Mouse (Mus musculus) intestine, embryonic 16.5 days (tissue): ENCODE measurements at regions not wholly inside any gene's neighbourhood (a gene's known extent, or its start where the extent isn't known, plus 50 kb on each side); places are given as distances from the start of the nearest gene placed in this dataset.
"Not testable (repeated sequence)": the region's sequence is repeated elsewhere in the genome, so short reads cannot be mapped to it uniquely, and the experiment has no call there.

Experiments used
- ATAC-seq: fragments of 200-750 bp; cut with Nextera tagmentation; 2 replicates; pipeline ENCODE4 v1.8.0; 2017; ENCODE audit warnings: moderate TSS enrichment, moderate library complexity
- H3K27ac ChIP-seq: fragments of 300-500 bp; sonication (generic); 2 replicates; pipeline ENCODE4 v1.5.1; 2014; ENCODE audit warnings: mild to moderate bottlenecking, low read length
- H3K27me3 ChIP-seq: fragments of 300-500 bp; sonication (generic); replicated peaks from 2 replicates; pipeline ENCODE4 v1.6.1; 2014; ENCODE audit warnings: low read length, control low read depth, mixed read lengths; ENCODE audit not compliant: control insufficient read depth, insufficient read depth
- H3K36me3 ChIP-seq: fragments of 300-500 bp; sonication (generic); 2 replicates; pipeline ENCODE4 v1.6.1; 2014; ENCODE audit warnings: low read length, control low read depth; ENCODE audit not compliant: control insufficient read depth, insufficient read depth
- H3K4me1 ChIP-seq: fragments of 300-500 bp; sonication (generic); 2 replicates; pipeline ENCODE4 v1.6.1; 2014; ENCODE audit warnings: low read length, control low read depth, mixed read lengths; ENCODE audit not compliant: control insufficient read depth, insufficient read depth
- H3K4me2 ChIP-seq: fragments of 300-500 bp; sonication (generic); 2 replicates; pipeline ENCODE4 v1.6.1; 2014; ENCODE audit warnings: low read depth, low read length, control low read depth
- H3K4me3 ChIP-seq: fragments of 300-500 bp; sonication (generic); 2 replicates; pipeline ENCODE4 v1.5.1; 2014; ENCODE audit warnings: mild to moderate bottlenecking, low read length
- H3K9ac ChIP-seq: fragments of 300-500 bp; sonication (generic); 2 replicates; pipeline ENCODE4 v1.6.1; 2014; ENCODE audit warnings: low read depth, low read length
- H3K9me3 ChIP-seq: fragments of 300-500 bp; sonication (generic); 2 replicates; pipeline ENCODE4 v1.6.1; 2016; ENCODE audit warnings: low read length, control low read depth; ENCODE audit not compliant: control insufficient read depth
- WGBS: fragments of 180-500 bp; shearing (Covaris S2); extraction: QIAGEN DNeasy Blood & Tissue Kit; methylation state at CpG from one replicate; pipeline ENCODE4 v1.1.7; 2014; 5-methylcytosine and 5-hydroxymethylcytosine counted together

GRCm38 (mm10) chr6:99909921-99910320 lies 183.7 kb upstream of the Prok2 start:
- 68% methylated on average over 7 of the region's 7 CpGs for WGBS
- no peak for ATAC-seq
- no peaks in the 10 kb centered on the region for H3K9me3 ChIP-seq
- no peak overlapping the region for H3K27ac ChIP-seq
- H3K4me3 ChIP-seq = no peak overlapping the region
- H3K4me2 ChIP-seq = no peak overlapping the region
- no peaks in the 10 kb centered on the region for H3K36me3 ChIP-seq
- H3K9ac ChIP-seq = no peak overlapping the region
- H3K4me1 ChIP-seq = peaks cover 4% of the 10 kb centered on the region; the same call in 1 of the 2 replicates
- no peaks in the 10 kb centered on the region for H3K27me3 ChIP-seq

GRCm38 (mm10) chr6:99909459-99909858 lies 183.3 kb upstream of the Prok2 start:
- Histone ChIP-seq H3K9me3 (no peaks in the 10 kb centered on the region), H3K4me1 (peaks cover 5% of the 10 kb centered on the region; the same call in 1 of the 2 replicates), H3K4me2 (no peak overlapping the region), H3K27ac (no peak overlapping the region), H3K4me3 (no peak overlapping the region), H3K27me3 (no peaks in the 10 kb centered on the region), H3K9ac (no peak overlapping the region), H3K36me3 (no peaks in the 10 kb centered on the region)
- no peak for ATAC-seq
- WGBS = 59% methylated on average over 7 of the region's 7 CpGs

GRCm38 (mm10) chr6:99908066-99908465 lies 181.9 kb upstream of the Prok2 start:
- no peak overlapping the region for H3K9ac ChIP-seq
- no peak overlapping the region for H3K4me2 ChIP-seq
- no peak for ATAC-seq
- H3K4me1 ChIP-seq = peaks cover 10% of the 10 kb centered on the region; the same call in 1 of the 2 replicates
- no peaks in the 10 kb centered on the region for H3K9me3 ChIP-seq
- no peaks in the 10 kb centered on the region for H3K27me3 ChIP-seq
- no peaks in the 10 kb centered on the region for H3K36me3 ChIP-seq
- no peak overlapping the region for H3K27ac ChIP-seq
- whole genome bisulfite sequencing = 92% methylated on average over 3 of the region's 3 CpGs
- H3K4me3 ChIP-seq = no peak overlapping the region

- no peaks in the 10 kb centered on the region for H3K36me3 ChIP-seq
- H3K4me2 ChIP-seq = no peak overlapping the region
- H3K9ac ChIP-seq = no peak overlapping the region
- no peaks in the 10 kb centered on the region for H3K27me3 ChIP-seq
- no peaks in the 10 kb centered on the region for H3K9me3 ChIP-seq
- 62% methylated on average over 5 of the region's 5 CpGs for WGBS
- H3K4me1 ChIP-seq = peaks cover 10% of the 10 kb centered on the region; the same call in 1 of the 2 replicates
- ATAC-seq = no peak
- H3K27ac ChIP-seq = no peak overlapping the region
- H3K4me3 ChIP-seq = no peak overlapping the region
These were observed 179.0 kb upstream of the Prok2 start for GRCm38 (mm10) chr6:99905194-99905593.

DNA sequence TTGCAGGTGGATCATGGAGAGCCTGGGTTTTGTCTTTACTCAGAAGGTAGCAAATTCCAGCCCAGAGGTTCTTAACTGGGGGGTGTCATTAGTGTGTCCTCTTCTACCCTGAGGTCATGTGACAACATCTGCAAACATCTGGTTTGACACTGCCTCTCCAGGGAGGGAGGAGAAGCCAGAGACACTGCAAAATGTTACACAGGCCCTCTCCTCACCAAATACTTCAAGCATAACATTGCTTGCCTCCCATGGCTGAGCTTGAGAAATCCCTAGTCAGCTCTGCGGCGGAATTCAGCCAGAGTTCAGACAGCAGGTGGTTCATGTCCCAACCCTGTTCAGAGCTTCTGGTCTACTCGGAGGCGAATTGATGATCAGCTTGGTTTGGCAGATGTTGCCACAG lies 178.4 kb upstream of the Prok2 start:
- 51% methylated on average over 4 of the region's 4 CpGs for WGBS
- peak; percentile 52 for ATAC-seq
- no peak overlapping the region for H3K4me3 ChIP-seq
- no peaks in the 10 kb centered on the region for H3K36me3 ChIP-seq
- H3K9me3 ChIP-seq = no peaks in the 10 kb centered on the region
- no peak overlapping the region for H3K27ac ChIP-seq
- no peak overlapping the region for H3K4me2 ChIP-seq
- H3K4me1 ChIP-seq = peaks cover 10% of the 10 kb centered on the region; the same call in 1 of the 2 replicates
- H3K9ac ChIP-seq = no peak overlapping the region
- H3K27me3 ChIP-seq = no peaks in the 10 kb centered on the region

DNA sequence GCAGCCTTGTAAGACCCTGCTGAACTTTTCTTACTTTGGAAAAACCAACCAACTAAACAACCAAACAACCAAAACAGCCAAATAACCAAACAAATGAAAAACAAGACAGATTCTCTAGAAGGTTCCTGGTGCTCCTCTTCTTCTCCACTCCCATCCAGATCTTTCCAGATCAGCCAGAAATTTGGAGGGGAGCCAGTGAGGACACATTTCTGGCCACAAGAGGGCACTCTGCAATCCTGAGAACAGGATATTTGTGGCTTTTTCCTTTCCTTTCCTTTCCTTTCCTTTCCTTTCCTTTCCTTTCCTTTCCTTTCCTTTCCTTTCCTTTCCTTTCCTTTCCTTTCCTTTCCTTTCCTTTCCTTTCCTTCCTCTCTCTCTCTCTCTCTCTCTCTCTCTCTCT lies 177.9 kb upstream of the Prok2 start:
- not testable (repeated sequence) for H3K4me3 ChIP-seq, H3K9me3 ChIP-seq, H3K27me3 ChIP-seq, ATAC-seq, H3K4me2 ChIP-seq, H3K27ac ChIP-seq, H3K36me3 ChIP-seq, H3K9ac ChIP-seq
- peaks cover 10% of the 10 kb centered on the region; the same call in 1 of the 2 replicates for H3K4me1 ChIP-seq

GRCm38 (mm10) chr6:99901564-99901963 lies 175.4 kb upstream of the Prok2 start:
- WGBS = 68% methylated on average over 3 of the region's 3 CpGs
- Histone ChIP-seq H3K27ac (no peak overlapping the region), H3K36me3 (no peaks in the 10 kb centered on the region), H3K4me2 (no peak overlapping the region), H3K9ac (no peak overlapping the region), H3K4me3 (no peak overlapping the region), H3K9me3 (no peaks in the 10 kb centered on the region), H3K27me3 (no peaks in the 10 kb centered on the region), H3K4me1 (peaks cover 10% of the 10 kb centered on the region; the same call in 1 of the 2 replicates)
- ATAC-seq = no peak

GRCm38 (mm10) chr6:99901146-99901545 lies 175.0 kb upstream of the Prok2 start:
- ATAC-seq = no peak
- 83% methylated on average over 5 of the region's 5 CpGs for WGBS
- H3K27me3 ChIP-seq = no peaks in the 10 kb centered on the region

DNA sequence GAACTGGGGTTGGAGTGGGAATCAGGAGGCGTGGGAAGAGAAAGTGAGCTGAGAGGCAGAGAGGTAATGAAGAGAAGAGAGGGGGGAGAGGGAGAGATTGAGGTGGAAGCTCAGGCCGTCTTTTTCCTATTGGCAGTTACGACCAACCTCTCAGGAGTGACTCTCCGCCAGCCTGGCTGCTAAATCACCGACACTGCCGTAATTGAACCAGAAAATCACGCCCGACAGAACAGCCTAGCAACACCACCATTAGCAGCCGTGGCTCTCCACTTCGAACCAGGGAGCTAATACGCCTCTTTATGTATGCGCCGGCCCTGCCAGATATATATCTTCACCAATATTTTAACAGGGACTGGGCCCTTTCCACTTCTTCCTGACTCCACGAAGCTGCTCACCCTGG lies 173.5 kb upstream of the Prok2 start:
- Histone ChIP-seq H3K4me3 (no peak overlapping the region), H3K4me2 (no peak overlapping the region), H3K9me3 (no peaks in the 10 kb centered on the region), H3K27me3 (no peaks in the 10 kb centered on the region), H3K27ac (no peak overlapping the region), H3K9ac (no peak overlapping the region), H3K36me3 (no peaks in the 10 kb centered on the region), H3K4me1 (peaks cover 5% of the 10 kb centered on the region; the same call in 1 of the 2 replicates)
- no peak for ATAC-seq
- WGBS = 74% methylated on average over 14 of the region's 14 CpGs

More at GRCm38 (mm10) chr6:99901146-99901545, 175.0 kb upstream of the Prok2 start:
- Histone ChIP-seq H3K9me3 (no peaks in the 10 kb centered on the region), H3K27ac (no peak overlapping the region), H3K36me3 (no peaks in the 10 kb centered on the region), H3K4me1 (peaks cover 10% of the 10 kb centered on the region; the same call in 1 of the 2 replicates), H3K4me3 (no peak overlapping the region), H3K9ac (no peak overlapping the region), H3K4me2 (no peak overlapping the region)

- 94% methylated on average over 2 of the region's 2 CpGs for WGBS
- Histone ChIP-seq H3K4me2 (no peak overlapping the region), H3K9me3 (no peaks in the 10 kb centered on the region), H3K27ac (no peak overlapping the region), H3K36me3 (no peaks in the 10 kb centered on the region), H3K4me1 (0 out of 2 replicates have a peak, but pooled peaks cover under 1% of the 10 kb centered on the region), H3K4me3 (no peak overlapping the region), H3K27me3 (no peaks in the 10 kb centered on the region), H3K9ac (no peak overlapping the region)
- ATAC-seq = no peak
These were observed 171.9 kb upstream of the Prok2 start for GRCm38 (mm10) chr6:99898077-99898476.
